Mouse (Mus musculus): ENCODE data around the gene Ubash3a.

Ubash3a gene

DNA sequence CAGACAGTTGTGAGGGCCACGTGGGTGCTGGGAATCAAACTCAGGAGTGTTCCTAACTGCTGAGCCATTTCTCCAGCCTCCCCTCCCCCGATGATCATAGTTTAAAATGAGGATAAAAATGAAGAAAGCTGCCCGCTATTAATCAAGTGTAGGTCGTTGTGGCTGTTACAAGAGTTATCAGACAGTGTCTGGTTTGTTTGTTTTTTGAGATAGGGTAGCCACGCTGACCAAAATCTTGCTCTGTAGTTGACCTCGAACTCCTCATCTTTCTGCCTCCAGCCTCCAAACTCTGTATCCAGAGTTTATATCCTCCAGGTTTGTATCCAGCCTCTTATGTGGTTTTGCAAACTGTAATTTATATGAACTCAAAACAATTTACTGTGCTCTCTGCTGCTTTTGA is 72.6 kb downstream of the Ubash3a start:
- no peak for DNase-seq (ENCODE audit: low read depth)

DNA sequence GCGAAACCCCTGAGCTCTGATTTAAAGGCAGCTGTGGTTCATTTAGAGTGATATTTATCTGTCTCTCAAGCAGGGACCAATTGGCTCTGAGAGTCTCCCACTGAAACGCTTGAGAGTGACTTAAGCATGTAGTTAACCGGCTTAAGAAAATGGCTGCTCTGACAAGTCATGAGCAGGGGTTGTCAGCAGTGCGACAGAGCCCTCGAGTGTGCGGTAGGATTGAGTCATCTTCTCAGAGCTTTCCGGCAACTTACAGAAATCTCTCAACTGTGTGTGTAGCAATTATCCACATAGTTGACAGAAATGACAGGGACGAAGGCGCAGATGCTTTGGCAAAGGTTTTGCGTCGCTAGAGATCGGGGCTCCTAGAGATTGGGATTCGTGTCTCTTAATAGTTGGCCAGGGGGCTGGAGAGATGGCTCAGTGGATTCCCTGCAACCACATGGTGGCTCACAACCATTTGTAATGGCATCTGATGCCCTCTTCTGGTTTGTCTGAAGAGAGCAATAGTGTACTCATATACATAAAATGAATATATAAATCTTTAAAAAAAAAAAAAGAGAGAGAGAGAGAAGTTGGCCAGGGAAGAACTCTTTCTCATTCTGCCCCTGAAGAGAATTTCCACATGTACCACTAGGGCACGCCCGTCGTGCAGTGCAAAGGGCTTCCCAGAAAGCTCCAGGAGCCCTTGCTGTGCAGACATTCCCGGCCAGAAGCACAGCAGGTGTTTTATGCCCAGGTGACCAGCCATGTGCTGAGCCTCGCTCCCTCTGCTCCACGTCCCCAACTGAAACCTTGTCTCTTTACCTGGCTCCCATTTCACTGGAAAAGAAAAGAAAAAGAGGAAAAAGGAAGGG is 74.4 kb downstream of the Ubash3a start:
- DNase-seq (ENCODE audit: low read depth): no peak

DNA sequence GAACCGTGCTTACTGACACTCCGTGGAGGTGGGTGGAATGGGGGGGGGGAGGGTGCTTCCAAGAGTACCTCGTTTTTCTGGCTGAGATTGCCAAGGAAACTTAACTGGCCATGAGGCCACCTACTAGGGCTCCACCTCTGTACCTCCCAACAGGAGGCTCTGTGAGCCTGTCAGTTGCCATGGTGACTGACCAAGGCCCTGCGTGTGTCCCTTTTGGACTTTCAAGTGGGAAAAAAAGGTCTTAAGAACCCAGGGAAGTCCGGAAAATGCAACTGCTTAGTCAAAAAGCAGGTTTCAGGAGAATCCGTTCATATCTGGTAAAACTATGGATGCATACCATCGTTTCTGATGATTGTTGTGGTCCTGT is 75.0 kb downstream of the Ubash3a start:
- no peak for DNase-seq (ENCODE audit: low read depth)

DNA sequence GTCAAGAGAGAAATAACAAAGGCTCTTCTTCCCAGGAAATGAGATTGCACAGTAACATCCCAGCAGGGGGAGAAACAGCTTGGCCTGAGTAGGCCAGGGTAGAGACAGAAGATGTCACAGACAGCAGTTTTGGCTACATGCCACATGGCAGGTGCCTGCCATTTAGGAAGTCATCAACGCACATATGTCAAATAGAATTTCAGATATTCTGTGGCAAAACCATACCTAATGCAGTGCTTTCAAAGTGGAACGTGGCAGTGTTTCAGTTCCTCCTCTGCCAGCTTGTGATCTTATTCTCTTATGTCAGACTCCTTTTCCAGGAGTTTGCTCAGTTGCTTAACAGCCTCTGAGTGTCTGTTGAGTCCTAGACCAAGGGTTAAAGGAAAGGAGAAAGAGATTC is 78.2 kb downstream of the Ubash3a start:
- no peak for DNase-seq (ENCODE audit: low read depth)

GRCm38 (mm10) chr17:31286492-31286891 is 78.8 kb downstream of the Ubash3a start, which contains the start of gene Slc37a1:
Gene Slc37a1, plus strand, starts transcription at chr17:31286792.
- no peak for DNase-seq (ENCODE audit: low read depth)

DNA sequence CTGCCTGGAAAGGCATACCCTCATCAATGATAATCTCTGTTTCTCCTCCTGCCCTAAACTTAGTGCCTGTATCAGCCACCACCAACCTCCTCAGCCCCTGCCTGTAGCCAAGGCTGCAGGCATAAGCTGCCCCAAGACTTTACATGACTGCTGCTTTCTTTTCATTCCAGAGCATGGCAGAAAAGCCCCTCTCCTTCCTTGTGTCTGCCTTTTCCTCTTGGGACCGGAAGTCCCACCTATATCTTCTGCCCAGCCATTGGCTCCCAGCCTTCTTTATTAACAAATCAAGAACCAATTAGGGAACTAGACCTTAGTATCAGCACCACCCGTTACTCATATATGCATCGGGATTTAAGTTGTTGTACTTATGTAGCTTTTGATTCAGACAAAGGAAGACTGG is 79.5 kb downstream of the Ubash3a start:
- no peak for DNase-seq (ENCODE audit: low read depth)

DNA sequence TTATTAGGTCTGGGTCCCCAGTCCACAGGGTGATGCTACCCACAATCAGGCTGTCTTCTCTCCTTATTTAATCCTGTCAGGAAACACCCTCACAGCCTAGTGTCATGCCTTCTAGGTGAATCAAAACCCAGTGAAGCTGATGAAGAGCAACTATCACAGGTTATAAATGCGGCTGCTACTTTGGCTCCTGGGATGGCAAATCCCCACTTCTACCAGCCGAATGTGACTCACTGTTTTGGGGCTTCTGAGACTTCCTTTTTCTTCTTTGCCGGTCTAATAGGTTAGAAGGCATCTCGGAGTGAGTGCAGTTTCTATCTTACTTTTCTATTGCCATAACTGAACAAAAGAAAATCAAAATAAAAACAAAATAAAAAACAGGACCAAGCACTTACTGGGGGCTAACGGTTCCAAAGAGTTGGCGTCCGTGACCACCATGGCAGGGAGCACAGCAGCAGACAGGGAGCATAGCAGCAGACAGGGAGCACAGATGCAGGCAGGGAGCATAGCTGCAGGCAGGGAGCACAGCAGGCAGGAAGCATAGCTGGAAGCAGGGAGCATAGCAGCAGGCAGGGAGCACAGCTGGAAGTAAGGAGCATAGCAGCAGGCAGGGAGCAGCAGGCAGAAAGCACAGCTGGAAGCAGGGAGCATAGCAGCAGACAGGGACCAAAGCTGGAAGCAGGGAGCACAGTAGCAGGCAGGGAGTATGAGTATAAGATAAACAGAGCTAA is 81.5 kb downstream of the Ubash3a start:
- no peak for DNase-seq (ENCODE audit: low read depth)

DNA sequence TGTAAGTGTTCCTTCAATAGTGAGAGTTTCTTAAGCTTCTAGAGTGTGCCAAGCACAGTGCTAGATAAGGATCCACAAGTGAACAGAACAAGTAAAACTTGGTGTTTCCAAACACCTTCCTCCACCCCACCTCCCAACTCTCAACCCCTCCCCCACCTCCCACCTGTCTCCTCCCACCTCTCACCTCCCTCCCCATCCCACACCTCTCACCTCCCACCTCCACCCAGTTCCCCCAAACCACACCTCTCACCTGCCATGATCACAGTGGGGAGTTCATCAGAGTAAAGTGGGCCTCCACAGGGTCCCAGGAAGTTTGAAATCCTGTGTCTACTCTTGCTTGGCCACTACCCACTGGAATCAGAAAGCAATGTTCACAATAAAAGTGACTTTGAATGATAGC is 82.6 kb downstream of the Ubash3a start:
- no peak for DNase-seq (ENCODE audit: low read depth)

- no peak for DNase-seq (ENCODE audit: low read depth)
Measured at GRCm38 (mm10) chr17:31290859-31291258, 83.2 kb downstream of the Ubash3a start.

DNA sequence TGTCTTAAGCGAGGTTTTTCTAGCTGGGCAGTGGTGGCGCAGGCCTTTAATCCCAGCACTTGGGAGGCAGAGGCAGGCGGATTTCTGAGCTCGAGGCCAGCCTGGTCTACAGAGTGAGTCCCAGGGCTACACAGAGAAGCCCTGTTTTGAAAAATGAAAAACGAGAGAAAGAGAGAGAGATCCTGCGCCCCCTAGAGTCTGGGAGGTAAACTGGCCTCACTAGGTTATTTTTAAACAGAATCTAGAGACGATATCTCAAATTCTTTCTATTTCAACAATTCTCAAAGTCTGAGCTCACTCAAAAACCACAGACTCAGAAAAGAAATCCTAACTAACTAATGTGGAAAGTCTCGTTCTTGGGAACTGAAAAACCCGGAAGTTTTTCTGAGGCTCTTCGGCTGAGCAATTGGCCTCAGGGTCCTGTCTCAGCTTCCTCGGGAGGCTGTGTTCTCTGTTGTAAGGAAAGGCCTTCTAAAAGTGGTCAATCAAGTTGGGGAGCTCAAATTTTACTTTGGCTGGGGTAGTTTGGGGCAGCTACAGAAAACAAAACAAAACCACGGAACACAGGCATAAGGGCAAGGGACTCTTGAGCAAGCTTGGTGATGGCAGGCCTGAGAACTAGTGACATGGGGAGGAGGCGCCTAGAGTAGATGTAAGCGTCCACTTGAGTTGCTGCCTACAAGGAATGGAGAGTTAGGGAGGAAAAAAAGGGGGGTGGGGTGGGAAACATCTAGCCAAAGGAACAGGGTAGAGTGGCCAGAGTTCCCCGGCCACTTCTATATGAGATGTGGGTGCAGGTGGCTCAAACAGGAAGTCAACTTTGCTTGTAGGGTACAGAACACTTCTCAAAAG is 86.9 kb downstream of the Ubash3a start:
- no peak for DNase-seq (ENCODE audit: low read depth)

GRCm38 (mm10) chr17:31295215-31295891 is 87.7 kb downstream of the Ubash3a start:
- no peak for DNase-seq (ENCODE audit: low read depth)

GRCm38 (mm10) chr17:31295892-31296781 is 88.5 kb downstream of the Ubash3a start:
- DNase-seq (ENCODE audit: low read depth): no peak

Measured in fibroblast of lung, adult 2 months (primary cell).